Mouse (Mus musculus) duodenum, adult 2 months (tissue): ENCODE measurements around the gene Preb. TPM values are rescaled to one million over a fixed set of nuclear protein-coding genes. Genes with fewer than 3 reads are reported as not detected.

Experiments used
- polyA plus RNA-seq: library from polyadenylated mRNA; depleted of rRNA; stranded (reverse); fragments of >200 nt; gene quantifications from 2 replicates; pipeline ENCODE4 v1.2.3, GENCODE M21; 2012; ENCODE audit warnings: low replicate concordance; rRNA removed

Gene Preb
- polyA plus RNA-seq, result 409 and 432 TPM in 2 replicates

DNA sequence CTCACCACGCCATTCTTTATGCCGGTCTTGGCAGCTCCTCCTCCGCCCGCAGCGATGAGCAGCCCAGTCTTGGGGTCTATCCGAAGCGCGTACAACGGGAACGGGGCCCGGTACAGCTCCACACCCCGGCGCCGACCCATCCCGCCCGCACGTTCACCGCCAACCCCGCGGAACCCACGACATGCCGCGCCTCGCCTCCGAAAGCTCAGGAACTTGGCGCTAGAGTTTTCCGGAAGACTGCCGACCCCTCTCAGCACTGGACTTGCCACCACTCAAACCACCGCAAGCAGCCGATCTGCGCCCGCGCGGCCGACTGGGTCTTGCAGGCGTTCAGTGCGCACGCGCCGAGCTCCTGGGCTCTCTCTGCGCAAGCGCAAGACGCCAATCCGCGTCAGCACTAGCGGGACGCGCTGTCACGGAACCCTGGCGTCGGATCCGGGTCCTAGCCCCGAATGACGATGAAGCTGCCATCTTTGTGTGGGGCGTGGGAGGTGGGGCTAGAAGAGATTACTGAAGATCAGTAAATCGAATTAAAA, at the start of gene Preb:
Gene Preb, minus strand, starts transcription at position 396 of the 536 bp plus-strand sequence.

GRCm38 (mm10) chr5:30968416-30968815, 8.3 kb upstream of the Preb start, which contains the start of gene Tcf23:
TSS of gene Tcf23 (plus strand) at chr5:30968662.

GRCm38 (mm10) chr5:30944956-30945781, 15.0 kb downstream of the Preb start, which contains the start of gene Cgref1:
TSS of gene Cgref1 (minus strand) at chr5:30945591.

DNA sequence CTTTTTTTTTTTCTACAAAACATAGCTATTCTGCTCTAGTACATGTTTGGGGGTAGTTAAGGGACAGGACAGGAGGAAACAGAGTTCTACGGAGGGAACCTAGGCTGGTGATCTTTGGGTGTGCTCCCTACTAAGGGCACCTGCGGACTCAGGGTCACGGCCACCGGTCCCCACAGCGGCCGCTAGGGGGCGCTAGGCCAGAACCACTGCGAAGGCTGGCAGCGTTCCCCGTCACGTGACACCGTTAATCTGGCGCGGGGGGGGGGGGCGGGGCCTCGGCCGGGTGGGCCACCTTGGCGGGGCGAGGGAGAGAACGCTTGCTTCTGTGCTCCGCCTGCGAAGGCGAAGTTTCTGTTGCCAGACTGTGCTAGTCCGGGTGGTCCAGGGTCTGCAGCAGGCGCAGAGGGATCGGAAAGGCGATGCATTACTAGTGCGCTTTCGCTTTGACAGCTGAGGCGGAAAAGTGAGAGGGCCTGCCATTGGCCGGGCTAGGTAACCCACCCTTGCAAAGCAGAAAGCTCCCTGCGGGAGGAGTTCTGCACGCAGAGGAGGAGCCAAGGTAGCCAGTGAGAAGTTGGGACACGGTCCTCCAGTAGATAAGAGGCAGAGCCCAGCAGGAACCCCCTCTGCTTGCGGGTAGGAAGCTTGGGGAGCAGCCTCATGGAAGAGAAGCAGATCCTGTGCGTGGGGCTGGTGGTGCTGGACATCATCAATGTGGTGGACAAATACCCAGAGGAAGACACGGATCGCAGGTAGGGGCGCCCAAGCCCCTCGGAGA, 38.7 kb downstream of the Preb start, which contains the start of gene Khk:
Gene Khk, plus strand, starts transcription at position 176 of the 778 bp plus-strand sequence.

DNA sequence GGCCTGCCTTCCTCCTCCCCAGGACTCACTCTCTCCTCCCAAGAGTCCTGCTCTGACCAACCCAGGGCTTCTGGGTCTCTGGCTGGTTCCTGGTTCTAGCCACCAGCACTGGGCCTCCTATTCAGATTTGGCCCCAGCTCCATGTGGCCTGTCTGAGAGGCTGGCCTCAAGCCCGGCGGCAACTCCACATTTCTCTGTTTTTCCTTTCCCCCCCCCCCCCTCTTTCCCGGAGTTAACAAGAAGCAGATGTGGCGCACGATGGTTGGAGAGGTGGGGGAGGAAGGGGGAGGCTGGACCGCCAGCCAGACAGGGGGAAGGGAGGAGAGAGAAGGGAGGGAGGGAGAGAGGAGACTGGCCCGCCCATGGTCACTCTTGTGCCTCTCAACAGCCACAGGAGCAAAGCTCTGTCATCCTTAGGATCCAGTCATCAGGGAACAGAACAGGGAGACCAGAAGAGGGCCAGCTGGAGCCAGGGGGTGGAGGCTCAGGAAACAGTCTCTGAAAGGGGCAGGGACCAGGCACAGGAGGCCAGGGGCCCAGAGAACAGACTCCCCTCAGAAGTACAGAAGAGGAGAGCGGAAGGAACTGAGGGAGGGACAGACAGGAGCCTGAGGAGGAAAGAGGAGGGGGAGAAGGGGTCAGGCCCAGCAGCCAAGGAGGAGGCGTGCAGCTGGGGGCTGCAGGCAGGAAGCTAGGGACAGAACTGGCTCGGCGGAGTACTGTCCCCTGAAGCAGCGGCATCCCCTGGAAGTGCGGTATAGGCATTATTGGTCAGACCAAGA, 46.9 kb downstream of the Preb start, which contains the start of gene Emilin1:
Gene Emilin1, plus strand, starts transcription at position 343 of the 782 bp plus-strand sequence.

GRCm38 (mm10) chr5:30907413-30908059, 52.6 kb downstream of the Preb start, which contains the start of gene Ost4:
TSS of gene Ost4 (minus strand) at chr5:30907788.

Other genes with a start within 250 kb of the Preb start
- gene Dpysl5, start 248.8 kb downstream of the Preb start, polyA plus RNA-seq, result 1.1 TPM in 2 replicates
- 53.8 and 61.7 TPM in 2 replicates for gene Mapre3, start 145.7 kb downstream of the Preb start, polyA plus RNA-seq
- gene Tmem214, start 92.3 kb downstream of the Preb start, polyA plus RNA-seq, result 111 and 119 TPM in 2 replicates
- gene Agbl5, start 71.7 kb downstream of the Preb start, polyA plus RNA-seq, result 11.1 and 15.1 TPM in 2 replicates
- 194 and 257 TPM in 2 replicates for gene Ost4, start 52.6 kb downstream of the Preb start, polyA plus RNA-seq
- gene Emilin1, start 47.0 kb downstream of the Preb start, polyA plus RNA-seq, result 56.7 and 63.1 TPM in 2 replicates
- 381 and 1,004 TPM in 2 replicates for gene Khk, start 38.9 kb downstream of the Preb start, polyA plus RNA-seq
- 856 and 917 TPM in 2 replicates for gene Cgref1, start 14.8 kb downstream of the Preb start, polyA plus RNA-seq
- 0.17 and 2.4 TPM in 2 replicates for gene Tcf23, start 8.3 kb upstream of the Preb start, polyA plus RNA-seq
- 39.3 and 58.7 TPM in 2 replicates for gene Atraid, start 88.0 kb upstream of the Preb start, polyA plus RNA-seq
- 37.3 and 46.8 TPM in 2 replicates for gene Slc5a6, start 88.6 kb upstream of the Preb start, polyA plus RNA-seq
- 13.4 and 20.9 TPM in 2 replicates for gene Cad, start 94.4 kb upstream of the Preb start, polyA plus RNA-seq
- gene Dnajc5g, start 145.9 kb upstream of the Preb start, polyA plus RNA-seq, result not detected in 2 replicates
- gene Slc30a3, start 147.9 kb upstream of the Preb start, polyA plus RNA-seq, result 0.15 and 0.69 TPM in 2 replicates
- gene Trim54, start 156.4 kb upstream of the Preb start, polyA plus RNA-seq, result not detected in 2 replicates
- not detected in 2 replicates for gene Ucn, start 178.5 kb upstream of the Preb start, polyA plus RNA-seq
- 20.0 and 31.7 TPM in 2 replicates for gene Mpv17, start 193.9 kb upstream of the Preb start, polyA plus RNA-seq
- 0.47 and 0.76 TPM in 2 replicates for gene Gm29609, start 219.6 kb upstream of the Preb start, polyA plus RNA-seq
- 29.7 and 31.1 TPM in 2 replicates for gene Gtf3c2, start 219.8 kb upstream of the Preb start, polyA plus RNA-seq
- 59.4 and 61.7 TPM in 2 replicates for gene Snx17, start 232.9 kb upstream of the Preb start, polyA plus RNA-seq
- 27.5 and 32.1 TPM in 2 replicates for gene Eif2b4, start 233.1 kb upstream of the Preb start, polyA plus RNA-seq
- gene Zfp513, start 241.9 kb upstream of the Preb start, polyA plus RNA-seq, result 52.4 and 60.3 TPM in 2 replicates